Mouse (Mus musculus) heart, embryonic 16.5 days (tissue): ENCODE measurements around the gene Ntm. TPM values are rescaled to one million over a fixed set of nuclear protein-coding genes. Genes with fewer than 3 reads are reported as not detected.

Experiments used
- ATAC-seq: fragments of 200-750 bp; cut with Nextera tagmentation; replicated peaks from 2 replicates; pipeline ENCODE4 v1.8.0; 2017; ENCODE audit warnings: moderate number of reproducible peaks; ENCODE audit not compliant: insufficient read depth, low FRiP score; ENCODE audit errors: extremely low read depth
- H3K27ac ChIP-seq: fragments of 300-500 bp; sonication (generic); 2 replicates; pipeline ENCODE4 v1.5.1; 2014; ENCODE audit warnings: mild to moderate bottlenecking, low read length, control low read depth, moderate library complexity
- H3K27me3 ChIP-seq: fragments of 300-500 bp; sonication (generic); 2 replicates; pipeline ENCODE4 v1.6.1; 2014; ENCODE audit warnings: low read length, mixed read lengths; ENCODE audit not compliant: control insufficient read depth, insufficient read depth
- H3K36me3 ChIP-seq: fragments of 300-500 bp; sonication (generic); 2 replicates; pipeline ENCODE4 v1.6.1; 2014; ENCODE audit not compliant: control insufficient read depth, insufficient read depth
- H3K4me1 ChIP-seq: fragments of 300-500 bp; sonication (generic); 2 replicates; pipeline ENCODE4 v1.6.1; 2014; ENCODE audit warnings: low read length, mixed read lengths; ENCODE audit not compliant: control insufficient read depth, insufficient read depth
- H3K4me2 ChIP-seq: fragments of 300-500 bp; sonication (generic); 2 replicates; pipeline ENCODE4 v1.6.1; 2014; ENCODE audit warnings: low read depth, mild to moderate bottlenecking, control low read depth, low read length
- H3K4me3 ChIP-seq: fragments of 300-500 bp; sonication (generic); 2 replicates; pipeline ENCODE4 v1.5.1; 2014; ENCODE audit warnings: mild to moderate bottlenecking, control low read depth, low read length
- H3K9ac ChIP-seq: fragments of 300-500 bp; sonication (generic); 2 replicates; pipeline ENCODE4 v1.6.1; 2014; ENCODE audit warnings: low read length, control low read depth
- H3K9me3 ChIP-seq: fragments of 300-500 bp; sonication (generic); replicated peaks from 2 replicates; pipeline ENCODE4 v1.6.1; 2016; ENCODE audit warnings: low read length; ENCODE audit not compliant: control insufficient read depth
- WGBS: fragments of 180-500 bp; shearing (Covaris S2); extraction: QIAGEN DNeasy Blood & Tissue Kit; methylation state at CpG from one replicate; pipeline ENCODE4 v1.1.7; 2014; 5-methylcytosine and 5-hydroxymethylcytosine counted together
- polyA plus RNA-seq: library from polyadenylated mRNA; unstranded; fragments of >200 nt; fragmentation: Nextera tagmentation; extraction: Ambion mirVana; gene quantifications from 2 replicates; pipeline ENCODE4 v1.2.1, GENCODE M21; 2015

Gene Ntm
- polyA plus RNA-seq, 1 experiment from 2014 or later: 23.6 TPM

GRCm38 (mm10) chr9:29897448-29897847 is 65.5 kb downstream of the Ntm start:
- Histone ChIP-seq H3K36me3 (no peaks in the 10 kb centered on the region), H3K4me3 (no peak overlapping the region), H3K27ac (no peak overlapping the region), H3K4me2 (no peak overlapping the region), H3K4me1 (no peaks in the 10 kb centered on the region), H3K27me3 (no peaks in the 10 kb centered on the region), H3K9me3 (no peaks in the 10 kb centered on the region), H3K9ac (no peak overlapping the region)
- 67% methylated on average over 4 of the region's 4 CpGs for WGBS
- no peak for ATAC-seq

- Histone ChIP-seq H3K9me3 (no peaks in the 10 kb centered on the region), H3K36me3 (no peaks in the 10 kb centered on the region), H3K4me3 (no peak overlapping the region), H3K9ac (no peak overlapping the region), H3K27me3 (no peaks in the 10 kb centered on the region), H3K4me2 (no peak overlapping the region), H3K27ac (no peak overlapping the region), H3K4me1 (no peaks in the 10 kb centered on the region)
- no peak for ATAC-seq
- 68% methylated on average over 5 of the region's 5 CpGs for WGBS
These were observed 70.1 kb downstream of the Ntm start for GRCm38 (mm10) chr9:29892792-29893191.

GRCm38 (mm10) chr9:29888712-29889111 is 74.2 kb downstream of the Ntm start:
- no peak for ATAC-seq
- no peak overlapping the region for H3K4me2 ChIP-seq
- WGBS: 85% methylated on average over 3 of the region's 3 CpGs
- H3K4me3 ChIP-seq: no peak overlapping the region
- no peak overlapping the region for H3K27ac ChIP-seq
- H3K9me3 ChIP-seq: peaks cover 3% of the 10 kb centered on the region
- H3K36me3 ChIP-seq: no peaks in the 10 kb centered on the region
- no peaks in the 10 kb centered on the region for H3K4me1 ChIP-seq
- H3K9ac ChIP-seq: no peak overlapping the region
- no peaks in the 10 kb centered on the region for H3K27me3 ChIP-seq

GRCm38 (mm10) chr9:29887924-29888323 is 75.0 kb downstream of the Ntm start:
- no peak overlapping the region for H3K4me3 ChIP-seq
- ATAC-seq: no peak
- H3K4me2 ChIP-seq: no peak overlapping the region
- no peak overlapping the region for H3K9ac ChIP-seq
- H3K27me3 ChIP-seq: no peaks in the 10 kb centered on the region
- WGBS: 76% methylated on average over 5 of the region's 5 CpGs
- no peaks in the 10 kb centered on the region for H3K36me3 ChIP-seq
- no peak overlapping the region for H3K27ac ChIP-seq
- peaks cover 3% of the 10 kb centered on the region for H3K9me3 ChIP-seq
- H3K4me1 ChIP-seq: no peaks in the 10 kb centered on the region

GRCm38 (mm10) chr9:29884062-29884461 is 78.9 kb downstream of the Ntm start:
- peaks cover 3% of the 10 kb centered on the region for H3K9me3 ChIP-seq
- WGBS: 62% methylated on average over 3 of the region's 3 CpGs
- ATAC-seq: no peak
- no peak overlapping the region for H3K4me2 ChIP-seq
- H3K4me3 ChIP-seq: no peak overlapping the region
- no peaks in the 10 kb centered on the region for H3K27me3 ChIP-seq
- H3K4me1 ChIP-seq: no peaks in the 10 kb centered on the region
- H3K27ac ChIP-seq: no peak overlapping the region
- H3K36me3 ChIP-seq: no peaks in the 10 kb centered on the region
- no peak overlapping the region for H3K9ac ChIP-seq

- Histone ChIP-seq H3K27ac (no peak overlapping the region), H3K9me3 (peaks cover 3% of the 10 kb centered on the region), H3K4me1 (no peaks in the 10 kb centered on the region), H3K9ac (no peak overlapping the region), H3K4me2 (no peak overlapping the region), H3K4me3 (no peak overlapping the region), H3K36me3 (no peaks in the 10 kb centered on the region), H3K27me3 (no peaks in the 10 kb centered on the region)
- WGBS: 79% methylated on average over 5 of the region's 5 CpGs
- no peak for ATAC-seq
These were observed 81.3 kb downstream of the Ntm start for GRCm38 (mm10) chr9:29881614-29882013.

- 69% methylated on average over 3 of the region's 3 CpGs for WGBS
- H3K36me3 ChIP-seq: no peaks in the 10 kb centered on the region
- no peaks in the 10 kb centered on the region for H3K9me3 ChIP-seq
- no peak overlapping the region for H3K4me2 ChIP-seq
- ATAC-seq: no peak
- H3K4me1 ChIP-seq: no peaks in the 10 kb centered on the region
- no peaks in the 10 kb centered on the region for H3K27me3 ChIP-seq
- no peak overlapping the region for H3K27ac ChIP-seq
- H3K9ac ChIP-seq: no peak overlapping the region
- no peak overlapping the region for H3K4me3 ChIP-seq
These were observed 85.4 kb downstream of the Ntm start for GRCm38 (mm10) chr9:29877583-29877982.

GRCm38 (mm10) chr9:29867746-29868145 is 95.2 kb downstream of the Ntm start:
- no peak overlapping the region for H3K4me2 ChIP-seq
- H3K9me3 ChIP-seq: no peaks in the 10 kb centered on the region
- no peak overlapping the region for H3K9ac ChIP-seq
- H3K27ac ChIP-seq: no peak overlapping the region
- H3K4me1 ChIP-seq: no peaks in the 10 kb centered on the region
- H3K36me3 ChIP-seq: no peaks in the 10 kb centered on the region
- 58% methylated on average over 5 of the region's 5 CpGs for WGBS
- H3K4me3 ChIP-seq: no peak overlapping the region
- H3K27me3 ChIP-seq: no peaks in the 10 kb centered on the region
- no peak for ATAC-seq

GRCm38 (mm10) chr9:29866824-29867223 is 96.1 kb downstream of the Ntm start:
- Histone ChIP-seq H3K4me1 (no peaks in the 10 kb centered on the region), H3K27ac (no peak overlapping the region), H3K9ac (no peak overlapping the region), H3K27me3 (no peaks in the 10 kb centered on the region), H3K9me3 (no peaks in the 10 kb centered on the region), H3K4me3 (no peak overlapping the region), H3K36me3 (no peaks in the 10 kb centered on the region), H3K4me2 (no peak overlapping the region)
- WGBS: 57% methylated on average over 3 of the region's 3 CpGs
- no peak for ATAC-seq

- no peak overlapping the region for H3K27ac ChIP-seq
- H3K4me3 ChIP-seq: no peak overlapping the region
- ATAC-seq: no peak
- no peaks in the 10 kb centered on the region for H3K4me1 ChIP-seq
- H3K27me3 ChIP-seq: no peaks in the 10 kb centered on the region
- H3K9me3 ChIP-seq: no peaks in the 10 kb centered on the region
- H3K9ac ChIP-seq: no peak overlapping the region
- no peak overlapping the region for H3K4me2 ChIP-seq
- no peaks in the 10 kb centered on the region for H3K36me3 ChIP-seq
- WGBS: 75% methylated on average over 4 of the region's 4 CpGs
These were observed 96.8 kb downstream of the Ntm start for GRCm38 (mm10) chr9:29866101-29866500.
